Mouse (Mus musculus): ENCODE data around the gene Matn4. TPM values are rescaled to one million over a fixed set of nuclear protein-coding genes. Genes with fewer than 3 reads are reported as not detected.

Gene Matn4
- 0.54 and 1.1 TPM in 2 replicates for polyA plus RNA-seq (2015; fragmentation: Nextera tagmentation; extraction: Ambion mirVana)

GRCm38 (mm10) chr2:164405060-164405459 lies at the start of gene Matn4:
Gene Matn4, minus strand, starts transcription at chr2:164405160.

GRCm38 (mm10) chr2:164443460-164444000 lies 38.6 kb upstream of the Matn4 start, which contains the start of gene Sdc4:
Gene Sdc4, minus strand, starts transcription at chr2:164443887.

GRCm38 (mm10) chr2:164402906-164403305 lies 2.1 kb downstream of the Matn4 start, which contains the start of gene Rbpjl:
Gene Rbpjl, plus strand, starts transcription at chr2:164403141.

GRCm38 (mm10) chr2:164389020-164389419 lies 15.9 kb downstream of the Matn4 start, which contains the start of gene Slpi:
Gene Slpi, minus strand, starts transcription at chr2:164389095.

Other genes with a start within 250 kb of the Matn4 start
- not detected in 2 replicates for gene Kcns1, start 234.0 kb downstream of the Matn4 start, polyA plus RNA-seq (2015; fragmentation: Nextera tagmentation; extraction: Ambion mirVana)
- not detected in 2 replicates for gene Wfdc5, start 222.4 kb downstream of the Matn4 start, polyA plus RNA-seq (2015; fragmentation: Nextera tagmentation; extraction: Ambion mirVana)
- gene Wfdc12, start 214.6 kb downstream of the Matn4 start, polyA plus RNA-seq (2015; fragmentation: Nextera tagmentation; extraction: Ambion mirVana) = not detected in 2 replicates
- not detected in 2 replicates for gene Wfdc15a, start 205.0 kb downstream of the Matn4 start, polyA plus RNA-seq (2015; fragmentation: Nextera tagmentation; extraction: Ambion mirVana)
- 0.73 TPM in 1 of 2 replicates, not detected in the other for gene Wfdc15b, start 183.5 kb downstream of the Matn4 start, polyA plus RNA-seq (2015; fragmentation: Nextera tagmentation; extraction: Ambion mirVana)
- not detected in 2 replicates for gene Svs2, start 166.7 kb downstream of the Matn4 start, polyA plus RNA-seq (2015; fragmentation: Nextera tagmentation; extraction: Ambion mirVana)
- gene Svs3b, start 148.5 kb downstream of the Matn4 start, polyA plus RNA-seq (2015; fragmentation: Nextera tagmentation; extraction: Ambion mirVana) = not detected in 2 replicates
- gene Svs4, start 126.7 kb downstream of the Matn4 start, polyA plus RNA-seq (2015; fragmentation: Nextera tagmentation; extraction: Ambion mirVana) = not detected in 2 replicates
- not detected in 2 replicates for gene Svs3a, start 115.9 kb downstream of the Matn4 start, polyA plus RNA-seq (2015; fragmentation: Nextera tagmentation; extraction: Ambion mirVana)
- gene Svs6, start 88.4 kb downstream of the Matn4 start, polyA plus RNA-seq (2015; fragmentation: Nextera tagmentation; extraction: Ambion mirVana) = not detected in 2 replicates
- gene Svs5, start 72.4 kb downstream of the Matn4 start, polyA plus RNA-seq (2015; fragmentation: Nextera tagmentation; extraction: Ambion mirVana) = not detected in 2 replicates
- 246 and 289 TPM in 2 replicates for gene Slpi, start 16.1 kb downstream of the Matn4 start, polyA plus RNA-seq (2015; fragmentation: Nextera tagmentation; extraction: Ambion mirVana)
- 0.42 and 0.73 TPM in 2 replicates for gene Rbpjl, start 2.0 kb downstream of the Matn4 start, polyA plus RNA-seq (2015; fragmentation: Nextera tagmentation; extraction: Ambion mirVana)
- gene Sdc4, start 38.7 kb upstream of the Matn4 start, polyA plus RNA-seq (2015; fragmentation: Nextera tagmentation; extraction: Ambion mirVana) = 24.0 and 33.9 TPM in 2 replicates
- gene Sys1, start 51.8 kb upstream of the Matn4 start, polyA plus RNA-seq (2015; fragmentation: Nextera tagmentation; extraction: Ambion mirVana) = 50.7 and 54.5 TPM in 2 replicates
- 5.4 and 7.5 TPM in 2 replicates for gene Gm20458, start 55.8 kb upstream of the Matn4 start, polyA plus RNA-seq (2015; fragmentation: Nextera tagmentation; extraction: Ambion mirVana)
- gene Trp53tg5, start 68.6 kb upstream of the Matn4 start, polyA plus RNA-seq (2015; fragmentation: Nextera tagmentation; extraction: Ambion mirVana) = not detected in 2 replicates
- 1.9 and 3.2 TPM in 2 replicates for gene Dbndd2, start 80.9 kb upstream of the Matn4 start, polyA plus RNA-seq (2015; fragmentation: Nextera tagmentation; extraction: Ambion mirVana)
- gene Pigt, start 92.4 kb upstream of the Matn4 start, polyA plus RNA-seq (2015; fragmentation: Nextera tagmentation; extraction: Ambion mirVana) = 32.0 and 38.4 TPM in 2 replicates
- gene Wfdc2, start 157.3 kb upstream of the Matn4 start, polyA plus RNA-seq (2015; fragmentation: Nextera tagmentation; extraction: Ambion mirVana) = 1.6 and 2.4 TPM in 2 replicates
- not detected in 2 replicates for gene Spint3, start 168.3 kb upstream of the Matn4 start, polyA plus RNA-seq (2015; fragmentation: Nextera tagmentation; extraction: Ambion mirVana)
- gene Wfdc6a, start 180.3 kb upstream of the Matn4 start, polyA plus RNA-seq (2015; fragmentation: Nextera tagmentation; extraction: Ambion mirVana) = 0.22 and 0.31 TPM in 2 replicates
- gene Eppin, start 188.4 kb upstream of the Matn4 start, polyA plus RNA-seq (2015; fragmentation: Nextera tagmentation; extraction: Ambion mirVana) = not detected in 2 replicates
- gene Wfdc6b, start 208.4 kb upstream of the Matn4 start, polyA plus RNA-seq (2015; fragmentation: Nextera tagmentation; extraction: Ambion mirVana) = not detected in 2 replicates
- gene Wfdc8, start 208.5 kb upstream of the Matn4 start, polyA plus RNA-seq (2015; fragmentation: Nextera tagmentation; extraction: Ambion mirVana) = not detected in 2 replicates
- not detected in 2 replicates for gene Wfdc16, start 233.6 kb upstream of the Matn4 start, polyA plus RNA-seq (2015; fragmentation: Nextera tagmentation; extraction: Ambion mirVana)